Mouse (Mus musculus) limb, embryonic 12.5 days (tissue): ENCODE measurements around the gene Zfyve9. TPM values are rescaled to one million over a fixed set of nuclear protein-coding genes. Genes with fewer than 3 reads are reported as not detected.

Source experiments
- ATAC-seq: fragments of 200-750 bp; cut with Nextera tagmentation; 2 replicates; pipeline ENCODE4 v1.8.0; 2017; ENCODE audit warnings: low read depth, moderate TSS enrichment; ENCODE audit not compliant: insufficient number of reproducible peaks, insufficient read depth, low FRiP score, low TSS enrichment
- H3K27ac ChIP-seq: fragments of 300-500 bp; sonication (generic); 2 replicates; pipeline ENCODE4 v1.5.1; 2016; ENCODE audit warnings: mild to moderate bottlenecking, moderate library complexity
- H3K27me3 ChIP-seq: fragments of 300-500 bp; sonication (generic); 2 replicates; pipeline ENCODE4 v1.6.1; 2016; ENCODE audit warnings: mild to moderate bottlenecking, moderate library complexity
- H3K36me3 ChIP-seq: fragments of 300-500 bp; sonication (generic); 2 replicates; pipeline ENCODE4 v1.6.1; 2016; ENCODE audit warnings: mild to moderate bottlenecking, moderate library complexity
- H3K4me1 ChIP-seq: fragments of 300-500 bp; sonication (generic); replicated peaks from 2 replicates; pipeline ENCODE4 v1.6.1; 2016
- H3K4me2 ChIP-seq: fragments of 300-500 bp; sonication (generic); 2 replicates; pipeline ENCODE4 v1.6.1; 2016; ENCODE audit warnings: mild to moderate bottlenecking, moderate library complexity
- H3K4me3 ChIP-seq: fragments of 300-500 bp; sonication (generic); replicated peaks from 2 replicates; pipeline ENCODE4 v1.5.1; 2016; ENCODE audit warnings: mild to moderate bottlenecking
- H3K9ac ChIP-seq: fragments of 300-500 bp; sonication (generic); replicated peaks from 2 replicates; pipeline ENCODE4 v1.6.1; 2016; ENCODE audit warnings: mild to moderate bottlenecking, moderate library complexity
- H3K9me3 ChIP-seq: fragments of 300-500 bp; sonication (generic); 2 replicates; pipeline ENCODE4 v1.6.1; 2016; ENCODE audit warnings: mild to moderate bottlenecking, moderate library complexity
- WGBS: fragments of 180-500 bp; shearing (Covaris S2); methylation state at CpG from one replicate; pipeline ENCODE4 v1.1.7; 2016; 5-methylcytosine and 5-hydroxymethylcytosine counted together
- polyA plus RNA-seq: library from polyadenylated mRNA; unstranded; fragments of >200 nt; fragmentation: Nextera tagmentation; extraction: Ambion mirVana; gene quantifications from 2 replicates; pipeline ENCODE4 v1.2.1, GENCODE M21; 2016

The Zfyve9 gene
- polyA plus RNA-seq, 1 experiment from 2014 or later = 7.0 TPM

- H3K27ac ChIP-seq = no peak overlapping the region
- no peaks in the 10 kb centered on the region for H3K9me3 ChIP-seq
- no peaks in the 10 kb centered on the region for H3K4me1 ChIP-seq
- no peak overlapping the region for H3K4me2 ChIP-seq
- WGBS = 89% methylated on average over 5 of the region's 5 CpGs
- H3K4me3 ChIP-seq = no peak overlapping the region
- no peak overlapping the region for H3K9ac ChIP-seq
- H3K36me3 ChIP-seq = peaks cover 63% of the 10 kb centered on the region
- ATAC-seq = no peak
- H3K27me3 ChIP-seq = no peaks in the 10 kb centered on the region
Measured at GRCm38 (mm10) chr4:108610935-108611334, 169.7 kb downstream of the Zfyve9 start.

DNA sequence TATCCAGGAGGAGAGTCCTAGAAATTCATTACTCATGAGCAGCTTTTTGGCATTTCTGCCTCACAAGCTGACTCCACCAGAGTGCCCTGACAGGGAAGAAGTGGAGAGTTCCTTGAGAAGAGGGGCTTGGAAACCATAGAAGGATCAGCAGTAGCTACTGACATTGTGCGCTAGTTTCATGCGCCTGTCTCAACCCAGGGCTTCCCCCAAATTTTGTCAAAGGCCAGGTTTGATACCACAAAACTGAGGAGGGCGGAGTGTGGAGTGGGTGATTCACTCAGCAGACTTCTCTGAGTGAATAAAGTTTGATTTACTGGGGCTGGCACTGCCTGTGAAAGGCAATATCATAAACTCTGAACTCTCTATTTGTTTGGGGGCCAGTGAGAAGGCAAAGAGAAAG, 171.9 kb downstream of the Zfyve9 start:
- H3K4me2 ChIP-seq = no peak overlapping the region
- H3K9ac ChIP-seq = no peak overlapping the region
- WGBS = 90% methylated on average over 3 of the region's 3 CpGs
- ATAC-seq = no peak
- H3K9me3 ChIP-seq = no peaks in the 10 kb centered on the region
- no peak overlapping the region for H3K4me3 ChIP-seq
- no peaks in the 10 kb centered on the region for H3K27me3 ChIP-seq
- H3K36me3 ChIP-seq = peaks cover 67% of the 10 kb centered on the region
- H3K4me1 ChIP-seq = no peaks in the 10 kb centered on the region
- no peak overlapping the region for H3K27ac ChIP-seq

- no peak overlapping the region for H3K4me2 ChIP-seq
- 96% methylated on average over 7 of the region's 7 CpGs for WGBS
Measured at GRCm38 (mm10) chr4:108601870-108602269, 178.7 kb downstream of the Zfyve9 start.

DNA sequence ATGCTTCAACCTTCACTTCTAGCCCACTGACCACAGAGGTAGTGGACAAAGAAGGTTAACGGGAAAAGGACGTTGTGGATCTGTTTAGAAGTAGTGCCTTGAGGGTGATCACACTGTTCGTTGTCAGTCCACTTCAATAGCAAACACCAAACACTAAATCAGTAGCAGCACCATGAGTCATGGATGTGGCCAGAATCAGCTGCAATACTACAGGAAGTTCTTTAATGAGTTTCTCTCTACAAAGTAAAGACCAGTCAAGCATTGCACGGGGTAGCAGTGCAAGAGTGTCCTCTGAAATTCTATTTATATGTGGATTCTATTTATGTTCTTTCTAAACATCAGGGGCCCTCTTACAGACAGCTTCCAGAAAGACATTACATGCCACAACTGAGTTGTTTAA, 182.3 kb downstream of the Zfyve9 start:
- Histone ChIP-seq H3K4me2 (no peak overlapping the region), H3K4me1 (no peaks in the 10 kb centered on the region), H3K4me3 (no peak overlapping the region), H3K9ac (no peak overlapping the region), H3K27me3 (no peaks in the 10 kb centered on the region), H3K9me3 (peaks cover 6% of the 10 kb centered on the region; the same call in 1 of the 2 replicates), H3K27ac (no peak overlapping the region), H3K36me3 (peaks cover 73% of the 10 kb centered on the region)
- ATAC-seq = no peak
- 89% methylated on average over 4 of the region's 4 CpGs for WGBS

More at GRCm38 (mm10) chr4:108601870-108602269, 178.7 kb downstream of the Zfyve9 start:
- ATAC-seq = no peak
- H3K36me3 ChIP-seq = peaks cover 83% of the 10 kb centered on the region
- no peak overlapping the region for H3K27ac ChIP-seq
- H3K4me1 ChIP-seq = no peaks in the 10 kb centered on the region
- H3K9ac ChIP-seq = no peak overlapping the region
- H3K4me3 ChIP-seq = no peak overlapping the region
- H3K27me3 ChIP-seq = no peaks in the 10 kb centered on the region
- peaks cover 8% of the 10 kb centered on the region; the same call in 1 of the 2 replicates for H3K9me3 ChIP-seq

DNA sequence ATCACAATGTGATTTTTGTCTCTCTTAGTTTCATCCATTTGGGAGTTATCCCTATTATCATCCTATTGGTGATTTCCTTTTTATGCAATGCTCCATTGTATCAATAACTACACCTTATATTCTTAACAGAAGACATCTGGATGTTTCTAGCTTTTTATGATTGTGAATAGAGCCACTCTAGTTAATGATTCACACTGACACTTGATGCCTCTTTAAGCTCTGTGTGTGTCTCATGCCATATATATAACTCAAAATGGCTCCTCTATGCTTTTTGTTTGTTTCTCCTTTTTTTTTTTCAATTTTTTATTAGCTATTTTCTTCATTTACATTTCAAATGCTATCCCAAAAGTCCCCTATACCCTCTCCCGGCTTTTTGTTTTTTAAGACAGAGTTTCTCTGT, 184.8 kb downstream of the Zfyve9 start:
- H3K36me3 ChIP-seq = peaks cover 66% of the 10 kb centered on the region
- ATAC-seq = no peak
- no peaks in the 10 kb centered on the region for H3K9me3 ChIP-seq
- H3K27me3 ChIP-seq = no peaks in the 10 kb centered on the region
- H3K27ac ChIP-seq = no peak overlapping the region
- no peaks in the 10 kb centered on the region for H3K4me1 ChIP-seq
- H3K4me3 ChIP-seq = no peak overlapping the region
- H3K4me2 ChIP-seq = no peak overlapping the region
- no peak overlapping the region for H3K9ac ChIP-seq
- 78% methylated on average over 1 of the region's 1 CpGs for WGBS

DNA sequence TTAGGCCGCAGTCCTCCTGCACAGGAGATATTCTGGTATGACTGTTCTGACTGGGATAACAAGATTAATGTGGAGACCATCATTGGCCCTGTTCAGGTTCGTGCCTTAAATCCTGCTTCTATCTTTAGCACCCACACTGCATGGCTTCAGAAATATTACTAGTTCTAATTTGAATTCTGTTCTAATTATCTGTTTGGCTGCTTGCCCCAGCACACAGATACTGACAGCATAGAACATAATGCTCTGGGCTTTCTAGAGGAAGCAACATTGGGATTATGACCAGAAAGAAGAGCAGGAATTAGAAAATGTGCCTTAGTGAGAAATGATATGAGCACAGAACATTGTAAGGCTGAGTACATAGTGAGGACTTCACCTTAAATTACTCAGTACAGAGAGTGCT, 187.2 kb downstream of the Zfyve9 start:
- H3K36me3 ChIP-seq = peaks cover 47% of the 10 kb centered on the region
- whole genome bisulfite sequencing = 99% methylated on average over 2 of the region's 2 CpGs
- H3K4me2 ChIP-seq = no peak overlapping the region
- no peaks in the 10 kb centered on the region for H3K9me3 ChIP-seq
- H3K9ac ChIP-seq = no peak overlapping the region
- H3K4me1 ChIP-seq = no peaks in the 10 kb centered on the region
- no peaks in the 10 kb centered on the region for H3K27me3 ChIP-seq
- ATAC-seq = no peak
- H3K27ac ChIP-seq = no peak overlapping the region
- no peak overlapping the region for H3K4me3 ChIP-seq

Other genes with a start within 250 kb of the Zfyve9 start
- 111 and 112 TPM in 2 replicates for gene Prpf38a, start 201.5 kb downstream of the Zfyve9 start, polyA plus RNA-seq
- gene Orc1, start 201.4 kb downstream of the Zfyve9 start, polyA plus RNA-seq = 18.4 and 18.5 TPM in 2 replicates
- gene Cc2d1b, start 160.9 kb downstream of the Zfyve9 start, polyA plus RNA-seq = 33.9 and 40.1 TPM in 2 replicates
- gene 3110021N24Rik, start 61.1 kb downstream of the Zfyve9 start, polyA plus RNA-seq = 3.4 and 3.9 TPM in 2 replicates
- 247 and 250 TPM in 2 replicates for gene Btf3l4, start 52.8 kb upstream of the Zfyve9 start, polyA plus RNA-seq
- gene Txndc12, start 53.8 kb upstream of the Zfyve9 start, polyA plus RNA-seq = 111 and 115 TPM in 2 replicates
- 53.4 and 54.7 TPM in 2 replicates for gene Kti12, start 67.0 kb upstream of the Zfyve9 start, polyA plus RNA-seq
- 2.0 and 2.2 TPM in 2 replicates for gene A730015C16Rik, start 67.8 kb upstream of the Zfyve9 start, polyA plus RNA-seq
- gene Rab3b, start 98.3 kb upstream of the Zfyve9 start, polyA plus RNA-seq = 15.6 and 17.5 TPM in 2 replicates
- gene Nrd1, start 219.9 kb upstream of the Zfyve9 start, polyA plus RNA-seq = 84.5 and 97.3 TPM in 2 replicates